Comparison of ENCODE assay signal across 23 mouse cellular contexts in the genomic region with DNA sequence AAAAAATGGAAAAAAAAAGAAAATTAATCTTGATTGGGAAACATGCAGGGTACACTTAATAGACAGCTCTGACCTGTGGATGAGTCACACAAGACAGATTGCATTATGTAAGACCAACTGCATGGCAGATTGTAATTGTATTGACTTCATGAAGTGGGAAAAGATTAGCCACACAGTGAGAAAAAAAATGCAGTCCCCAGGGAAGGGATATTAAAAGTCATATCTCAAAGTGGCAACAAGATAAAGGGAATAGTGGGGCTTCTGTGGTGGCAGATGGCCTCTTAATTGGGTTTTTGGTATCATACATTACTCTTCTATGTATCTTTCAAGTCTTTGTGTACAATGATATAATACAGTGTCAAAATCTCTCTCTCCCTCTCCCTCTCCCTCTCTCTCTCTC.
A peak's percentile ranks its signal among the peaks of the same experiment; 100 is the strongest.
DNase-seq lines count a peak whose midpoint lies in the region; ATAC-seq and TF ChIP-seq lines count a peak whose summit lies in the region.
"Had no signal": no experiment of that assay in that cellular context is flagged by ENCODE, and none has a peak within 500 bp of the region (broad histone marks: within the 10 kb centered on the region; RNA-seq: fewer than 3 reads in every experiment).

No protein-coding gene starts in this region.

- no peaks in the 10 kb centered on the region for H3K27me3 ChIP-seq in forebrain, embryonic 15.5 days
- no peaks in the 10 kb centered on the region for H3K27me3 ChIP-seq in forebrain, embryonic 10.5 days (ENCODE audit: poor library complexity, severe bottlenecking)
- H3K27me3 ChIP-seq in forebrain, embryonic 16.5 days (replicated peaks; ENCODE audit: control insufficient read depth, insufficient read depth, low read length), result no peaks in the 10 kb centered on the region
- H3K27me3 ChIP-seq: limb, embryonic 12.5 days had no signal

- no peak overlapping the region for H3K4me2 ChIP-seq in forebrain, embryonic 15.5 days (replicated peaks)
- H3K4me2 ChIP-seq in forebrain, embryonic 16.5 days (ENCODE audit: low read length), result no peak overlapping the region
- H3K4me2 ChIP-seq: heart, embryonic 11.5 days; limb, embryonic 12.5 days; liver, embryonic 11.5 days had no signal

- no peak overlapping the region for H3K9ac ChIP-seq in forebrain, embryonic 15.5 days (replicated peaks)
- no peak overlapping the region for H3K9ac ChIP-seq in forebrain, embryonic 16.5 days (replicated peaks; ENCODE audit: low read depth, low read length)
- H3K9ac ChIP-seq: limb, embryonic 12.5 days; liver, postnatal 0 days had no signal

- no peak for TF ChIP-seq CTCF in layer of hippocampus, adult 2 months (conservative IDR thresholded peaks at IDR 0.05)

- no peak for DNase-seq in forebrain, embryonic 10.5 days (ENCODE audit: extremely low spot score, low spot score)
- DNase-seq in layer of hippocampus, adult 2 months (ENCODE audit: low spot score in 2 of 2), result peak in 1 of 2 experiments; percentile 66
- DNase-seq in layer of hippocampus, postnatal 25 days (ENCODE audit: extremely low spot score in 1 of 2, low spot score in 1 of 2), result no peak
- peak; percentile 76 for DNase-seq in MN1 (ENCODE audit: low spot score)
- no peak for DNase-seq in lung, postnatal 36 days
- DNase-seq in cerebellum, adult 11-12 months, result no peak
- DNase-seq: adrenal gland, postnatal 14 days; cerebellum, adult 18-20 months; cerebellum, postnatal 25 days; kidney, adult 9 months; kidney, postnatal 14 days; liver, postnatal 0 days; retina, postnatal 1 day; right cerebral cortex, postnatal 25 days; spleen, adult 18-20 months had no signal

- ATAC-seq in forebrain, embryonic 15.5 days (replicated peaks), result peak; percentile 68
- peak; percentile 81 for ATAC-seq in forebrain, embryonic 16.5 days
- ATAC-seq: intestine, embryonic 16.5 days; liver, postnatal 0 days; lung, postnatal 0 days had no signal

- H3K4me1 ChIP-seq in forebrain, embryonic 15.5 days, result peaks cover 6% of the 10 kb centered on the region
- H3K4me1 ChIP-seq in forebrain, embryonic 10.5 days, result peaks cover 8% of the 10 kb centered on the region
- peaks cover 5% of the 10 kb centered on the region; the same call in 1 of the 2 replicates for H3K4me1 ChIP-seq in forebrain, embryonic 16.5 days (replicated peaks; ENCODE audit: control insufficient read depth, insufficient read depth, low read length)
- H3K4me1 ChIP-seq: limb, embryonic 12.5 days had no signal

- no peaks in the 10 kb centered on the region for H3K9me3 ChIP-seq in forebrain, embryonic 15.5 days
- H3K9me3 ChIP-seq in forebrain, embryonic 10.5 days, result no peaks in the 10 kb centered on the region
- no peaks in the 10 kb centered on the region for H3K9me3 ChIP-seq in forebrain, embryonic 16.5 days (ENCODE audit: control insufficient read depth, low read length)
- H3K9me3 ChIP-seq: limb, embryonic 12.5 days; midbrain, embryonic 10.5 days had no signal

- no peak overlapping the region for H3K4me3 ChIP-seq in forebrain, embryonic 15.5 days
- no peak overlapping the region for H3K4me3 ChIP-seq in forebrain, embryonic 10.5 days
- no peak overlapping the region for H3K4me3 ChIP-seq in layer of hippocampus, adult 2 months
- no peak overlapping the region for H3K4me3 ChIP-seq in forebrain, embryonic 16.5 days (replicated peaks; ENCODE audit: low read length)
- H3K4me3 ChIP-seq: limb, embryonic 12.5 days; midbrain, embryonic 10.5 days had no signal

- no peaks in the 10 kb centered on the region for H3K36me3 ChIP-seq in forebrain, embryonic 15.5 days
- H3K36me3 ChIP-seq in forebrain, embryonic 10.5 days (replicated peaks), result no peaks in the 10 kb centered on the region
- no peaks in the 10 kb centered on the region for H3K36me3 ChIP-seq in forebrain, embryonic 16.5 days (ENCODE audit: control insufficient read depth, insufficient read depth)
- H3K36me3 ChIP-seq: limb, embryonic 12.5 days; midbrain, embryonic 10.5 days had no signal

- H3K27ac ChIP-seq in forebrain, embryonic 15.5 days (replicated peaks), result no peak overlapping the region
- no peak overlapping the region for H3K27ac ChIP-seq in forebrain, embryonic 10.5 days
- 0 out of 2 replicates have a peak overlapping the region, but pooled peaks have one; percentile 61 for H3K27ac ChIP-seq in layer of hippocampus, adult 2 months
- no peak overlapping the region for H3K27ac ChIP-seq in forebrain, embryonic 16.5 days (ENCODE audit: low read length)
- H3K27ac ChIP-seq: limb, embryonic 12.5 days; midbrain, embryonic 10.5 days had no signal
